Mouse (Mus musculus) lung, adult 18-20 months (tissue): ENCODE measurements at regions not wholly inside any gene's neighbourhood (a gene's known extent, or its start where the extent isn't known, plus 50 kb on each side); places are given as distances from the start of the nearest gene placed in this dataset.

Experiments
- DNase-seq, 2 experiments: peaks; one replicate each; pipeline ENCODE4 v3.0.0; 2022; ENCODE audit warnings: mixed read lengths in 2 of 2

GRCm38 (mm10) chr8:75353786-75354185 lies 52.6 kb downstream of the Gm10358 start:
- DNase-seq = no peak

GRCm38 (mm10) chr8:75350141-75350540 lies 56.2 kb downstream of the Gm10358 start:
- DNase-seq = no peak

- no peak for DNase-seq
Measured at GRCm38 (mm10) chr8:75348047-75348446, 58.3 kb downstream of the Gm10358 start.

- no peak for DNase-seq
Measured at GRCm38 (mm10) chr8:75320614-75321013, 85.8 kb downstream of the Gm10358 start.

GRCm38 (mm10) chr8:75318526-75318925 lies 87.9 kb downstream of the Gm10358 start:
- no peak for DNase-seq

- DNase-seq = peak in 1 of 2 experiments; percentile 2
Measured at GRCm38 (mm10) chr8:75315886-75316285, 90.5 kb downstream of the Gm10358 start.

- DNase-seq = no peak
Measured at GRCm38 (mm10) chr8:75309463-75309862, 95.7 kb downstream of the Rasd2 start.

GRCm38 (mm10) chr8:75291921-75292320 lies 78.2 kb downstream of the Rasd2 start:
- no peak for DNase-seq

- DNase-seq = no peak
Measured at GRCm38 (mm10) chr8:75289933-75290332, 76.2 kb downstream of the Rasd2 start.
